Mouse (Mus musculus): ENCODE measurements around the gene Atp8b2.

GRCm38 (mm10) chr3:89909703-89910542 is 53.4 kb downstream of the Atp8b2 start:
- no peak for TF ChIP-seq POLR2A (IDR thresholded peaks at IDR 0.05; ENCODE audit: borderline replicate concordance, low read depth, low read length)
- TF ChIP-seq CTCF (IDR thresholded peaks at IDR 0.05; ENCODE audit: low read depth, low read length), result no peak

Measured in bone marrow macrophage, adult 2 months (primary cell).